Mouse (Mus musculus) NIH3T3 (cell line): ENCODE results near the gene H2al1h.
"Not testable (repeated sequence)": the region's sequence is repeated elsewhere in the genome, so short reads cannot be mapped to it uniquely, and the experiment has no call there.

Source experiments
- DNase-seq: peaks from one replicate; pipeline ENCODE4 v3.0.0-alpha.2; 2012; ENCODE audit warnings: low read depth

H2al1h gene

DNA sequence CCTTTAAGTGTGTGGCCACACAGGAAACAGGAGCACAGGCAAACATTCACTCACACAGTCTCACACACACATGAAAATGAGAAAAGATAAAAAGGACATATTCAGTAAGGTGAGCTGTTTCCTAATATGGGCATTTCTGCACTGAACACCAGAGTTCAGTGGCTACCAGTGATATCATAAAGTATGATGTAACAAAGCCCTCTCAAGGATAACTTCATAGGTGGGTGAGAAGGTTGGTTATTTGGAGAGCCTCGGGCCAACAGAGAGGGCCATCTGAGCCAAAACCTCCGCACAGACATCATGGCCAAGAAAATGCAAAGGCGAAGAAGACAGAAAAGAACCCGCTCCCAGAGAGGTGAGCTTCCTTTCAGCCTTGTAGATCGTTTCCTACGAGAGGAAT lies at the start of gene H2al1h:
TSS of gene H2al1h (plus strand) at position 301 of the 400 bp plus-strand sequence.
- not testable (repeated sequence) for DNase-seq

DNA sequence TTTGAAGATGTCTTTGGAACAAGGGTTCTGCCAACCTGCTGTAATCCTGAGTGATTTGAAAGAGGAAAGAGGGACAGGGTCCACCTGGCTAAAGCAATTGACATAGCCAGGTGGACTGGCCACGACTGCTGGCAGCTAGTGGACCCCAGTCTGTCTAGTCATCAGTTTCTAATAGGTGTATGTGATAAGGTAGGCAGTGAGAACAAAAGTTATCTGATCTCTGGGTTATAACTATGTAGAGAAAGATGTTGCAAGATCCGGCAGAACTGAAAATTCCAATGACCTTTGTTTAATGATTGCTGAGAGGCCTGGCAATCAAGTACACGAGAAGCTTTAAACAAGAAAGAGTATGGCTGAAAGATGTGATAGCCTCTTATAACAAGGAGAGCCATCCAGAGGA lies 48.1 kb upstream of the H2al1h start:
- no peak for DNase-seq

- DNase-seq: no peak
These were observed 44.2 kb upstream of the H2al1h start for GRCm38 (mm10) chrX:11277083-11277482.

DNA sequence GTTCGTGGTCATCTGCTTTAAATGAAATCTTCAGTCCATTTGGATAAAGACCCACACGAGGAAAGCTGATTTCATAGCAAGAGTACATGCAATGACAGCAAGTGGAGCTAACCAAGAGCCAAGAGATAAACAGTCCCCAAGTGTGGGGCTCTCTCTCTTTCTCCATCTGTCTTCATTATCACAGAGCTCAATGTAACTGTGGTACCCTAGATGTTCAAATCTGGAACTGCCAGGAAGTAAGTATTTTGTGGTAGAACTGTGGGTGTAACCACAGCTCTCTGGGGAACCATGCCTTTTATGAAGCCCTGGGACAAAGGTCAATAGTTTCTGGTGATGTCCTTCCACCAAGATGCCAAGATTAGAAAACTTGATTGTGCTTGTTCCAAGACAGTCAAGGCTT lies 40.6 kb upstream of the H2al1h start:
- DNase-seq: no peak

DNA sequence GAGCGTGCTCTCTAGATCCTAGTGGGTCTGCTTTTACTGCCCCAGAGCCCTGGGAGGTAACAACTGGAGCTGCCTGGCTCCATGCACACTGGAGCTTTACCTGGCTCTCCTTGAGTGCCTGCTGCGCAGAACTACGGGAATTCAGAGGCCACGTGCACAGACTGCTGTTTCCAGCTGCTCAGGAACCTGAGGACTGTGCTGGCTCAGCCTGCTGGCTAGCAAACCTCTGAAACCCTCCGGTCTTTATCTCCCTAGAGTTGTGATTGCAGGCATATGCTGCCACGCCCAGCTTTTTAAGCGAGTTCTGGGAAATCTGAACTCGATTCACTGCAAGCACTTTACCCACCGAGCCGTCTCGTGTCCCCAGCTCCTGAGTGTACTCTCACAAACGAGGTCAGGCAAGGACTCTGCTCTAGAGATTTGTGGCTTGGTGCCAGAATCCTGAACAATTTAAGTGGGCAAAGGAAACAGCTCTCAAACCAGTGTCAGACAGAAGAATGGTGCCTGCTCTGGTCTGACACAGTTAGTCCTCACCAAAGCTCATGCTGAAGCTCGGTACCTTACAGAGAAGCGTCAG lies 32.9 kb upstream of the H2al1h start:
- DNase-seq: no peak

DNA sequence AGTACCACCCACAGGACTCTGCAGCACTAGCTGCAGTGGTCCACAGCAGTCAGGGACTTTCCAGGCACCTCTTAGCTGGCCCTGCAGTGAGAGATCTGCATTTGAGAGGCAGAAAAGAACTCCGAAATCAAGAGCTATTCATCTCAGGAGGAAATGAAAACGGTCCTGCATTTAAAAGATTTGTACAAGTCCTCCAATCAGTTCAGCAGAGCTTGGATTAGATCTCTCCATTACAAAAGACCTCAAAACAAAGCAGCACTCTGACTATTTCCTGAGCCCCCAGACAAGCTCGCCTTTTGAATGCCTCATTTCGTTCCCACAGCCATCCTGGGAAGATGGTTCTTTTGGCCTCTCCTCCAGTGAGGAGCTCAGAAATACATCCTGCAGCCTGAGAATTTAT lies 32.0 kb upstream of the H2al1h start:
- no peak for DNase-seq

- not testable (repeated sequence) for DNase-seq
These were observed 22.3 kb upstream of the H2al1h start, which contains the start of gene H2al1a for GRCm38 (mm10) chrX:11298957-11299356. Gene H2al1a, plus strand, starts transcription at chrX:11299257.

GRCm38 (mm10) chrX:11302132-11302531 lies 19.2 kb upstream of the H2al1h start, which contains the start of gene H2al1b:
Gene H2al1b, plus strand, starts transcription at chrX:11302432.
- not testable (repeated sequence) for DNase-seq

- not testable (repeated sequence) for DNase-seq
These were observed 15.9 kb upstream of the H2al1h start, which contains the start of gene H2al1c for GRCm38 (mm10) chrX:11305355-11305754. Gene H2al1c, plus strand, starts transcription at chrX:11305655.

DNA sequence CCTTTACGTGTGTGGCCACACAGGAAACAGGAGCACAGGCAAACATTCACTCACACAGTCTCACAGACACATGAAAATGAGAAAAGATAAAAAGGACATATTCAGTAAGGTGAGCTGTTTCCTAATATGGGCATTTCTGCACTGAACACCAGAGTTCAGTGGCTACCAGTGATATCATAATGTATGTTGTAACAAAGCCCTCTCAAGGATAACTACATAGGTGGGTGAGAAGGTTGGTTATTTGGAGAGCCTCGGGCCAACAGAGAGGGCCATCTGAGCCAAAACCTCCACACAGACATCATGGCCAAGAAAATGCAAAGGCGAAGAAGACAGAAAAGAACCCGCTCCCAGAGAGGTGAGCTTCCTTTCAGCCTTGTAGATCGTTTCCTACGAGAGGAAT lies 12.8 kb upstream of the H2al1h start, which contains the start of gene H2al1d:
TSS of gene H2al1d (plus strand) at position 301 of the 400 bp plus-strand sequence.
- DNase-seq: not testable (repeated sequence)

- not testable (repeated sequence) for DNase-seq
These were observed 9.7 kb upstream of the H2al1h start, which contains the start of gene H2al1e for GRCm38 (mm10) chrX:11311634-11312033. Gene H2al1e, plus strand, starts transcription at chrX:11311934.

DNA sequence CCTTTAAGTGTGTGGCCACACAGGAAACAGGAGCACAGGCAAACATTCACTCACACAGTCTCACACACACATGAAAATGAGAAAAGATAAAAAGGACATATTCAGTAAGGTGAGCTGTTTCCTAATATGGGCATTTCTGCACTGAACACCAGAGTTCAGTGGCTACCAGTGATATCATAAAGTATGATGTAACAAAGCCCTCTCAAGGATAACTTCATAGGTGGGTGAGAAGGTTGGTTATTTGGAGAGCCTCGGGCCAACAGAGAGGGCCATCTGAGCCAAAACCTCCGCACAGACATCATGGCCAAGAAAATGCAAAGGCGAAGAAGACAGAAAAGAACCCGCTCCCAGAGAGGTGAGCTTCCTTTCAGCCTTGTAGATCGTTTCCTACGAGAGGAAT lies 6.4 kb upstream of the H2al1h start, which contains the start of gene H2al1f:
TSS of gene H2al1f (plus strand) at position 301 of the 400 bp plus-strand sequence.
- not testable (repeated sequence) for DNase-seq

GRCm38 (mm10) chrX:11317956-11318355 lies 3.3 kb upstream of the H2al1h start, which contains the start of gene H2al1g:
Gene H2al1g, plus strand, starts transcription at chrX:11318256.
- not testable (repeated sequence) for DNase-seq

- not testable (repeated sequence) for DNase-seq
These were observed 3.1 kb downstream of the H2al1h start, which contains the start of gene H2al1i for GRCm38 (mm10) chrX:11324359-11324758. Gene H2al1i, plus strand, starts transcription at chrX:11324659.

DNA sequence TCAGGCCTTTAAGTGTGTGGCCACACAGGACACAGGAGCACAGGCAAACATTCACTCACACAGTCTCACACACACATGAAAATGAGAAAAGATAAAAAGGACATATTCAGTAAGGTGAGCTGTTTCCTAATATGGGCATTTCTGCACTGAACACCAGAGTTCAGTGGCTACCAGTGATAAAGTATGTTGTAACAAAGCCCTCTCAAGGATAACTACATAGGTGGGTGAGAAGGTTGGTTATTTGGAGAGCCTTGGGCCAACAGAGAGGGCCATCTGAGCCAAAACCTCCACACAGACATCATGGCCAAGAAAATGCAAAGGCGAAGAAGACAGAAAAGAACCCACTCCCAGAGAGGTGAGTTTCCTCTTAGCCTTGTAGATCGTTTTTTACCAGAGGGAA lies 6.2 kb downstream of the H2al1h start, which contains the start of gene H2al1j:
TSS of gene H2al1j (plus strand) at position 301 of the 400 bp plus-strand sequence.
- DNase-seq: not testable (repeated sequence)

DNA sequence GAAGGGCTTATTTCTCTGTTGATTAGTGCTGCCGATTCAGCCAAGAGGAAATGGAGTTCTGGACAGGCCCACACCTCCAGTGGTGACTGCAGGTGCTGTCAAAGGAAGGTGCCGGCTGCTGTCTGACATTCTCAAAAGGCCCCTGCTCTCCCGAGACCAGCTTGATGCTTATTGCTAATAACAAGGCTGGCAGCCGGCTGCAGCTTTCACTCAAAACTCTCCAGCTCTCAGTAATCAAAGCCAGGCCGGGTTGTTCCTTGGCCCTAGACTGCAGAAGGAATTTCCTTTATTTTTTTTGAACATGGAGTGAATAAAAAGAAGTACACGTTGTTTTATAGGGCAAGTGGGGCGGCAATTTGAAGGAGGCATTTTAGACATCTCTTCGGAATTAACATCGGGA lies 24.5 kb downstream of the H2al1h start:
- no peak for DNase-seq

GRCm38 (mm10) chrX:11346756-11347155 lies 25.5 kb downstream of the H2al1h start:
- DNase-seq: no peak

GRCm38 (mm10) chrX:11360823-11361222 lies 39.5 kb downstream of the H2al1h start:
- DNase-seq: no peak

DNA sequence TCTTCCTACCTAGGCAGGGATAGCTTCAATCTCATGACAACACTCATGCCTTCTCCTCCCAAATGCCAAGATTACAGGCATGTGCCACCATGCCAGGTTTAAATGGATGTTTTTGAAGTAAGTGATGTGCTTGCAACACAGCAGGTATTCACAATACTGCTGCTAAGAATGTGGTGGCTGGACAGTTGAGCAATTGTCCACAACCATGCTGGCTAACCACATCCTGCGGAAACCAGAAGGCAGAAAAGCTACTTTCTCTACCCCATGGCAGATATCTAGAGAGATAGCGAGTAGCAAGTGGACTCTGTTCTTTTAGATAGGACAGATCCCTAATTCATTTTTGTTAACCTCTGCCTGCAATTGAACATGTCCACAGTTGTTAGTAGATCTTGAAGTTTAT lies 40.0 kb downstream of the H2al1h start:
- DNase-seq: no peak

GRCm38 (mm10) chrX:11363890-11364289 lies 42.6 kb downstream of the H2al1h start:
- no peak for DNase-seq

- no peak for DNase-seq
These were observed 43.9 kb downstream of the H2al1h start for GRCm38 (mm10) chrX:11365151-11365550.
